Mouse (Mus musculus): ENCODE data around the gene Tas2r115.
"Not testable (repeated sequence)": the region's sequence is repeated elsewhere in the genome, so short reads cannot be mapped to it uniquely, and the experiment has no call there.

Gene Tas2r115

DNA sequence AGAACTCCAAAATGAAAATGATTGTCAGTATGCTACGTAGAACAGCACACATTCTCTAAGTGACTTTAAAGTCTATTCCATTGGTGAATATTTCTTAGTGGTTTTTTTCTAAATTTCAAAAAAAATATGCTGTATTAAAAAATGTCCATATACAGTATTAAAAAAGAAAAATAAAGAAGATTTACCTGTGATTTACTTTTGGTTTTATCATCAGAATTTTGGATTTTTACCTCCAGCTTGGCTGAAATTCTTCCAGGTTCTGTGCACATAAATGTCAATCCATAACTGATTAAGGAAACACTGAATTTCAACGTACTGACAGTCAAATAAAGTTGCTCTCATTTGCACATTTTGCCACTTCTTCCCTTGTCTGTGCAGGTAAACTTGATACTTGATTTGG lies at the start of gene Tas2r115:
Gene Tas2r115 (minus strand): TSS at position 101 of the 400 bp plus-strand sequence.
- DNase-seq = no peak

DNA sequence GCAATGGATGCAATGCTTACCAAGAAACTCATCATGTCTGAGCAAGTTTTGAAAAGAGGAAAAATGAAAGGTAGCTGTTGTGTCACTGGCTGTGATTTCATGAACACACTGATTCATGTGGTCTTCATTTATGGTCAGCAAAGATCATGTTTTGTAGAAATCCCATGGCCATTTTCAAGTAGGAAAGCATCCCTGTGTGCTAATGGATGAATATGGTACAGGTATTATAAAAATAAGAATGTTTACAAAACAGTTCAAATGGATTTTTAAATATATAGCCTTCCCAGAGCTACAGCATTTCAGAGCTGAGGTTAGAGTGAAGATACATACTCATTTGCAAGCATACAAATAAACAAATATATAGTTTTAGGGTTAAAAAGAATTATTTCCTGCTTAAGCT lies 40.2 kb upstream of the Tas2r115 start, which contains the start of gene Tas2r136:
Gene Tas2r136 (minus strand): TSS at position 101 of the 400 bp plus-strand sequence.
- no peak for DNase-seq

DNA sequence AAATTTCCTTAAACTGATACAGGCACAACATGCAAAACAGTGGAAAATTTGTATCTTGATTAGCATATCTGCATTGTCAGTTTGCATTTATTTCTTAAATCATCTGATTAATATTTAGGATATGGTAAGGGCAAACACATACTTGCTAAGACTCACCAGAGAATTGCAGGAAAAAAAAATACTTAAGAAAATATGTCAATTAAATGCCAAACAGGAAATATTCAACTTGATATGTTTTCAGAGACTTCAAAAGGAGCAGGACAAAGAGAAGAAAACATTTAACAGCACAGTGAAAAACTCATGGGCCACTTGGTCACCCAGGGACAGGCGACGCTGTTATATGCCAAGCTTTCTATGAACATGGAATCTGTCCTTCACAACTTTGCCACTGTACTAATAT lies 24.0 kb upstream of the Tas2r115 start, which contains the start of gene Tas2r102:
Gene Tas2r102 (plus strand): TSS at position 301 of the 400 bp plus-strand sequence.
- no peak for DNase-seq

DNA sequence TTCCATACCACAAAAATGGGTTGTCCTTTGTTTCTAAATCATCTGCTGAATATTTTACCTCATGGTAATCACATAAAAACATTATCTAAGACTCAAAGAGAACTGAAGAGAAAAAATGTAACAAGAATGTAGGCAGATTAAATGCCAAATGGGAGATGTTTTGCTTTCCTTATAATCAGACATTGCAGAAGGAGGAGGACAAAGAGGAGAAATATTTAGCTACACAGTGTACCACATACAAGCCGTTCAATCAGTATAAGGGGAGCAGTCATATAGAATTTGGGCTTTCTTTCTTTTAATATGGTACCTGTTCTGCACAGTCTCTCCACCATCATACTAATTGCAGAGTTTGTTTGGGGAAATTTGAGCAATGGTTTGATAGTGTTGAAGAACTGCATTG lies 16.6 kb upstream of the Tas2r115 start, which contains the start of gene Tas2r124:
Gene Tas2r124 (plus strand): TSS at position 301 of the 400 bp plus-strand sequence.
- DNase-seq = no peak

DNA sequence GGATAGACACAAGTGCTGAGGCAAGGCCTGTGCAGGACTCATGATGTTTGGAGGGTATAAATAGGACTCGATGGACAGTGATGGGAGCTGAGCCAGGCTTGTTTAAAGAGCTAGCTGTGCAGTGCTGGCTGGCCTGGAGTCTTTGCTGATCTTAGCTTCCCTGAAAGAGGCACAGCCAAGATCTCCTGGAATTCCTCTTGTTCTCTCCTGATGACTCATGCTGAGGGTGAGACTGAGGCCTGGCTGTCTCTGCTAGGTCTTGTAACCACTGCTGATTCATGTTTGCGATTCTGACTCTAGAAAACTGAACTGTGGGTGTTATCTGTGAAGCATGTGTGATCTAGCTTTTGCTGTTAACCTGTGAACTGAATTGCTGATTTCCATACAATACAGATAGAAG lies 12.4 kb upstream of the Tas2r115 start:
- no peak for DNase-seq

DNA sequence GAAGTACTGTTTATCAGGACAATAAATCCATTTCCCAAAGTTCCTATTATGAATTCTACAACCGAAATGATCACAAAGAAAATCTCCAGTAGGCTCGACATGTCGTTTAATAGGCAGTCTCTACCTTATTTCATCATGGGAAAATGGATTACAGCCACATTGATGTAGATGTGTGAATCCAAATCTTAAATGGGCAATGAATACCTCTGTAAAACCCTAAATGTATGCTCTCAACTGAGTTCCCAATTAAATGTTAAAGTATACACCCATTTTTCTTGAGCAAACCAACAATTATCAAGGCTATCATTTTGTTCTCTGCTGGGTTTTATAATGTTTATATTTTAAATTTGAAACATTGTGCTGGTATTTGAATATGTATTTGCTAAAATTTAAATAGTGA lies 26.0 kb downstream of the Tas2r115 start, which contains the start of gene Tas2r122:
Gene Tas2r122 (minus strand): TSS at position 101 of the 400 bp plus-strand sequence.
- DNase-seq = no peak

DNA sequence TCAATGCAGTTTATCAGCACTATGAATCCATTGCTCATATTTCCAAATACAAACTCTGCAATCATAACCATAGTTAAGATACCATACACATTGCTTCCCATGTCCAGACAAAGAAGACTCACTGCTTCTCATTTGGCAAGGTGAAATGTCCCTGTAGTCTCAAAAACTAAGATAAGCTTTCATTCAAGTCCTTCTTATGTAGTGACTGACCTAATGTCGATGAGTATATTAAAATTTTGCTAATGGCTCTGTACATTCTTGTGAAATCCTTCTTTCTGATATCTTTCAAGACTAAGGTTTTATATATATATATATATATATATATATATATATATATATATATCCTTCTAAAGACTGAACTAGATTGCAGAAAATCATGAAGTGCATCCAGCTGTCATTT lies 36.9 kb downstream of the Tas2r115 start, which contains the start of gene Tas2r121:
Gene Tas2r121 (minus strand): TSS at position 101 of the 400 bp plus-strand sequence.
- no peak for DNase-seq

DNA sequence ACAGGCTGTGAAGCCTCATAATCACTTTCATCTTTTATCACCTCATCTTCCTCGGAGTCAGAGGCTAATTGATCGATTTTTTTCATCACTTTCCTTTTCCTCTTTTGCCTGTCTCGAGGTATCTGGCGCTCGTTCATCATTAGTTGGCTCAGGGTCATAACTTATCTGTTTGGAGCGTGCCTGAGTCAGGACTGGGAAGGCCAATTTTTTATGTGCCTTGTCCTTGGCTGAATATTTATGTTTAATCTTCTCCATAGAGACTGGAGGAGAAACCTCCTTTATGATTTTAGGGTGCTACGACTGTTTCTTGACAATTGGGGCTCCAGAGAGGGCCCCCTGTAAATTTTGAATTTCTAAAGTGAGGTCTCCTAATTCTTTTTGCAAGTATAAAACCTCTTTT lies 46.2 kb downstream of the Tas2r115 start:
- not testable (repeated sequence) for DNase-seq
